Mouse (Mus musculus) megakaryocyte, embryonic 14.5 days (primary cell): ENCODE results near the gene Gm10638. TPM values are rescaled to one million over a fixed set of nuclear protein-coding genes. Genes with fewer than 3 reads are reported as not detected.

Experiments
- H3K27me3 ChIP-seq: replicated peaks from 2 replicates; pipeline ENCODE3; 2012; ENCODE audit warnings: inconsistent platforms
- H3K36me3 ChIP-seq: replicated peaks from 2 replicates; pipeline ENCODE3; 2012; ENCODE audit warnings: low read length, inconsistent platforms, mixed read lengths
- H3K4me1 ChIP-seq: 2 replicates; pipeline ENCODE4 v1.6.1; 2012; ENCODE audit warnings: inconsistent platforms
- H3K4me3 ChIP-seq: replicated peaks from 2 replicates; pipeline ENCODE3; 2012; ENCODE audit warnings: moderate library complexity, mild to moderate bottlenecking, inconsistent platforms
- H3K9me3 ChIP-seq: 2 replicates; pipeline ENCODE4 v1.6.1; 2012; ENCODE audit warnings: inconsistent platforms
- FLI1 ChIP-seq: IDR thresholded peaks from 2 replicates; pipeline ENCODE4 v1.6.1; 2012; ENCODE audit warnings: low read length, inconsistent platforms, mixed read lengths
- GATA1 ChIP-seq: IDR thresholded peaks from 3 replicates; pipeline ENCODE4 v1.6.1; 2012; ENCODE audit warnings: mixed read lengths, low read length, inconsistent platforms, borderline replicate concordance
- polyA plus RNA-seq: library from polyadenylated mRNA; stranded (reverse); fragments of >175 nt; gene quantifications from 2 replicates; pipeline ENCODE4 v1.2.3, GENCODE M21; 2012; ENCODE audit warnings: low replicate concordance; ENCODE audit not compliant: insufficient read depth

The Gm10638 gene
- polyA plus RNA-seq: 4.0 and 17.9 TPM in 2 replicates

GRCm38 (mm10) chr8:86745221-86745934 is at the start of gene Gm10638, which contains the start of gene Siah1a:
TSS of gene Gm10638 (plus strand) at chr8:86745699.
TSS of gene Siah1a (minus strand) at chr8:86745934.
- Histone ChIP-seq H3K4me3 (peak within 1 kb of the TSS; percentile 97), H3K36me3 (peaks cover 4% of the 10 kb centered on the region), H3K9me3 (no peaks in the 10 kb centered on the region), H3K4me1 (peaks cover 48% of the 10 kb centered on the region), H3K27me3 (no peaks in the 10 kb centered on the region)
- TF ChIP-seq FLI1 (no peak), GATA1 (no peak)

GRCm38 (mm10) chr8:86695703-86696102 is 49.8 kb upstream of the Gm10638 start:
- no peak overlapping the region for H3K4me3 ChIP-seq
- peaks cover 75% of the 10 kb centered on the region for H3K36me3 ChIP-seq
- H3K9me3 ChIP-seq: no peaks in the 10 kb centered on the region
- no peaks in the 10 kb centered on the region for H3K27me3 ChIP-seq
- TF ChIP-seq GATA1 (no peak), FLI1 (no peak)
- H3K4me1 ChIP-seq: peaks cover 44% of the 10 kb centered on the region

- Histone ChIP-seq H3K9me3 (no peaks in the 10 kb centered on the region), H3K27me3 (no peaks in the 10 kb centered on the region), H3K4me1 (peaks cover 24% of the 10 kb centered on the region), H3K36me3 (peaks cover 81% of the 10 kb centered on the region), H3K4me3 (no peak overlapping the region)
- TF ChIP-seq GATA1: no peak
Observed at GRCm38 (mm10) chr8:86698811-86699421, 46.6 kb upstream of the Gm10638 start.

GRCm38 (mm10) chr8:86699471-86699870 is 46.0 kb upstream of the Gm10638 start:
- TF ChIP-seq GATA1 (no peak), FLI1 (no peak)
- peaks cover 80% of the 10 kb centered on the region for H3K36me3 ChIP-seq
- no peak overlapping the region for H3K4me3 ChIP-seq
- no peaks in the 10 kb centered on the region for H3K27me3 ChIP-seq
- H3K4me1 ChIP-seq: peaks cover 19% of the 10 kb centered on the region
- H3K9me3 ChIP-seq: no peaks in the 10 kb centered on the region

GRCm38 (mm10) chr8:86702453-86702852 is 43.0 kb upstream of the Gm10638 start:
- Histone ChIP-seq H3K9me3 (no peaks in the 10 kb centered on the region), H3K36me3 (peaks cover 77% of the 10 kb centered on the region)

GRCm38 (mm10) chr8:86705317-86705716 is 40.2 kb upstream of the Gm10638 start:
- TF ChIP-seq GATA1: no peak
- TF ChIP-seq FLI1: no peak
- Histone ChIP-seq H3K36me3 (peaks cover 81% of the 10 kb centered on the region), H3K4me3 (no peak overlapping the region), H3K27me3 (no peaks in the 10 kb centered on the region), H3K9me3 (no peaks in the 10 kb centered on the region), H3K4me1 (peaks cover 23% of the 10 kb centered on the region)

More at GRCm38 (mm10) chr8:86702453-86702852, 43.0 kb upstream of the Gm10638 start:
- Histone ChIP-seq H3K4me1 (peaks cover 17% of the 10 kb centered on the region), H3K4me3 (no peak overlapping the region), H3K27me3 (no peaks in the 10 kb centered on the region)
- TF ChIP-seq GATA1 (no peak), FLI1 (no peak)

- peaks cover 88% of the 10 kb centered on the region for H3K36me3 ChIP-seq
- H3K9me3 ChIP-seq: no peaks in the 10 kb centered on the region
- no peaks in the 10 kb centered on the region for H3K27me3 ChIP-seq
- no peak for TF ChIP-seq FLI1
- no peak for TF ChIP-seq GATA1
- H3K4me1 ChIP-seq: peaks cover 23% of the 10 kb centered on the region
- H3K4me3 ChIP-seq: no peak overlapping the region
Observed at GRCm38 (mm10) chr8:86706756-86707155, 38.7 kb upstream of the Gm10638 start.

- Histone ChIP-seq H3K9me3 (no peaks in the 10 kb centered on the region), H3K27me3 (no peaks in the 10 kb centered on the region), H3K4me3 (no peak overlapping the region), H3K36me3 (peaks cover 90% of the 10 kb centered on the region), H3K4me1 (peaks cover 23% of the 10 kb centered on the region)
- TF ChIP-seq FLI1 (no peak), GATA1 (no peak)
Observed at GRCm38 (mm10) chr8:86707873-86708272, 37.6 kb upstream of the Gm10638 start.

GRCm38 (mm10) chr8:86712594-86712993 is 32.9 kb upstream of the Gm10638 start:
- Histone ChIP-seq H3K27me3 (no peaks in the 10 kb centered on the region), H3K9me3 (no peaks in the 10 kb centered on the region), H3K36me3 (peaks cover 98% of the 10 kb centered on the region), H3K4me3 (no peak overlapping the region), H3K4me1 (peaks cover 11% of the 10 kb centered on the region)
- no peak for TF ChIP-seq FLI1
- no peak for TF ChIP-seq GATA1
